Mouse (Mus musculus) cortical plate, adult 2 months (tissue): Measurements from ENCODE around the gene Vps52.

Experiments used
- CTCF ChIP-seq: fragments of 200-500 bp; IDR thresholded peaks from 2 replicates; pipeline ENCODE4 v1.5.1; 2011; ENCODE audit warnings: mild to moderate bottlenecking, control low read depth, low read length; ENCODE audit not compliant: insufficient read depth; ENCODE audit errors: extremely low read depth
- POLR2A ChIP-seq: fragments of 200-500 bp; IDR thresholded peaks from 2 replicates; pipeline ENCODE4 v1.6.1; 2011; ENCODE audit warnings: mild to moderate bottlenecking, low read length, control low read depth; ENCODE audit not compliant: insufficient read depth; ENCODE audit errors: extremely low read depth

DNA sequence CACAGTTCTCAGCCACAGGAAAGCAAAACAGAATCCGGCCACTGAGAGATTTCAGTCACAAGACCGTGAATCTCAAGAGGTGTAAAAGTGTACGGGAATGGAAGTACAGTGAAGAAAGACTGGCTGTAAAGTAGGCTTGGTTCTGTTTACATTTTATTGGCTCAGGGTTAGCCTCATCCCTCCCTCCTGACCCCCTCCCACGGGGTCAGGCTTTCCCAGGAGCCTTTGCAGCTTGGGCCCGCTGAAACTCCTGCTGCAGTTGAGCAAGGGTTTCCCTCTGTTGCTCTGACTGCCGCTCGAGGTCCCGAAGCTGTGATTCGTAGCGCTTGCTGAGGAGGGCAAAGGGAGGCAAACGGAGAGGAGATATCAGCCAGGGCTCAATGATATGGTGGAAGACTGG is 16.8 kb upstream of the Vps52 start:
- TF ChIP-seq POLR2A (no peak), CTCF (no peak)
